Mouse (Mus musculus) stomach, postnatal 0 days (tissue): ENCODE data around the gene Brsk2.

Source experiments
- CTCF ChIP-seq: IDR thresholded peaks from 2 replicates; pipeline ENCODE4 v1.5.1; 2016; ENCODE audit warnings: antibody characterized with exemption, low read depth, mild to moderate bottlenecking, moderate library complexity
- EP300 ChIP-seq: optimal IDR thresholded peaks from 2 replicates; pipeline ENCODE3; 2016; ENCODE audit warnings: antibody characterized with exemption

DNA sequence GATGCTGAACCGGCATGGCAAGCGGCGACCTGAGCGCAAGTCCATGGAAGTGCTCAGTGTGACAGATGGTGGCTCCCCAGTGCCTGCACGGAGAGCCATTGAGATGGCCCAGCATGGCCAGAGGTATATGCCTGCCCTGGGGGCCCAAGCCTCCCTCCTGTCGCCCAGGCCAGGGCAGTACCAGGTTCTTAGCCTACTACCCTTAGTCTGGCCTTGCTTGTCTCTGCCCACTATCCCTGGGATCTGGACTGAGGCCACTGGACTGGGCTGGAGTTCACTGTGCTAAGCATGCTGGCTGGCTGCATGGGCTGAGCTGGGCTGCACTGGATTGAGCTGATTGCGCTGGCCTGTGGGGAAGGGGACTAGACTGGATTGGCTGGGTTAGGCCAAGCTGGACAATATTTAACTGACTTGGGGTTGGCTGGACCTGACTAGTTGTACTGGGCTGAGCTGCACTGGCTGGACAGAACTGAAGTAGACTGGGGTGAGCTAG lies 38.8 kb downstream of the Brsk2 start:
- TF ChIP-seq CTCF: no peak
- TF ChIP-seq EP300: no peak
